Mouse (Mus musculus) mature B cell (primary cell): ENCODE measurements around the gene Tsc22d2.

ENCODE experiments used
- in situ Hi-C: fragments of 300-500 bp; cut with MboI; formaldehyde crosslinking; loops from 2 replicates; pipeline ENCODE4 v1.14.3; 2019

The Tsc22d2 gene

GRCm38 (mm10) chr3:58434414-58434813, 19.9 kb downstream of the Tsc22d2 start:
- in situ Hi-C loops: no loop called here

DNA sequence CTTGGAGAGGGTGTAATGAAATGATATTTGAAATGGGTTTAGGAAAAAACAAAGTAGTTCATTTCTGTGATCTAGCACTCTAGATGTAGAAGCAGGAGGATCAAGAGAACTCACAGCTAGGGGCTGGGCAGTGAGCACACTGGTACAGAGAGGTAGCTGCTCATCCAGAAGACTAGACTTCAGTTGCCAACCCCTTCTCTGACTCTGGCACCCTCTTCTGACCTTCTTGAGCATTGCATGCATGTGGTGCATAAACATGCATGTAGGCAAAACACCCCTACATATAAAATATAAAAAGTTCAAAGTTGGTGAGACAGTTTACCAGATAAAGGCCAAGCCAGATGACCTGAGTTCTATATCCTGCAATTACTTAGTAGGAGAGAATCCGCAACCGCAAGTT, 33.7 kb downstream of the Tsc22d2 start:
- in situ Hi-C loops: no loop called here

DNA sequence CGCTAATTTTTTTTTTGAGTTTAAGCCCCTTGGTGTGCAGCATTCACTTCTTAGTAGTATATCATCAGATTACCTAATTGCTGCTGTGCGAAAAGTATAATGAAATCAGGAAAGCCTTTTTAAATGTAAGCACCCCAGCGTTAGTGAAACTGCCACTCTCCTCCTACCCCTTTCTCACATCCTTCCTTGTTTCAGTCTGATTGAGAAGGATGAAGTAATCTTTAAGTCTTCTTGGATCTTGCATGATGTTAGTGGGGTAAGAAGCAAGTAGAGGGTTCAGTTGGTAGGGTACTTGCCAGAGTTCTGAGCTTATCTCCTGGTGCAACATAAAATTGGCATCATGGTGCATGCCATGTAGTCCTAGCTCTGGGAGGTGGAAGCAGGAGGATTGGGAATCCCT, 35.0 kb downstream of the Tsc22d2 start:
- in situ Hi-C loops: no loop called here

DNA sequence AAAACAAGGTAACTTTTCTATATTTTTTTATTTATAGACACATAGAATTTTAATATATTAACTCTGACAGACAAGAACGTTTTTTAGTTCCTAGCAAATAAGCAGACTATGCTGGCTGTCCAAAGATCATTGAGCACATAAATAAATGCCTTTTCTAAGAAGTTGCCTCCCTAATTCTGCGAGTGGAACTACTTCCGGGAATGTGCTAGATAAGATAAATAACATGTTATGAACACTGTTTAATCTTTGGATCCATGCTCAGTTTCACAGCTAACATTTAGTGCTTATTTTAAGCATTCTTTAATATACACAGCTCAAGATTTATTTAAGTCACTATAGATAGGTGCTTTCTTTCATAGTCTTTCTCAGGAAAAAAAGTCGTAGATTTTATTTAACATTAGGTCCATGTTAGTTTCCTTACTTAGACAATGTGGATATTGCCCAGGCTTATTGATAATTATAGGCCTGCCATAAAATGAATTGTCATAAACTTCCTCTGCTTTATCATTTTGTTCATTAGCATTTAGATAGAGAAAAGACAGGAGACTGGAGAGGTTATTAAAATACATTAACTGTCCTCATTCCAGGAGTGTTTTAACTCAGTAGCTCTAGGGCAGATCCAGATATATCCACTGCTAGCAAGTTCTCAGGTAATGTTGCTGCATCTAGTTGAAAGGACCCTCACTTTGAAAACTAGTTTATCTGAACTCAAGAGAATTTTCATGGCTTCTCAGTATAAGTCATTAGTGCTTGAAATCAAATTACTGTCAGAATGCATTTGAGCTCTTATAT, 40.1 kb downstream of the Tsc22d2 start:
- in situ Hi-C loops: no loop called here

GRCm38 (mm10) chr3:58455255-58455654, 40.7 kb downstream of the Tsc22d2 start:
- in situ Hi-C loops: no loop called here

DNA sequence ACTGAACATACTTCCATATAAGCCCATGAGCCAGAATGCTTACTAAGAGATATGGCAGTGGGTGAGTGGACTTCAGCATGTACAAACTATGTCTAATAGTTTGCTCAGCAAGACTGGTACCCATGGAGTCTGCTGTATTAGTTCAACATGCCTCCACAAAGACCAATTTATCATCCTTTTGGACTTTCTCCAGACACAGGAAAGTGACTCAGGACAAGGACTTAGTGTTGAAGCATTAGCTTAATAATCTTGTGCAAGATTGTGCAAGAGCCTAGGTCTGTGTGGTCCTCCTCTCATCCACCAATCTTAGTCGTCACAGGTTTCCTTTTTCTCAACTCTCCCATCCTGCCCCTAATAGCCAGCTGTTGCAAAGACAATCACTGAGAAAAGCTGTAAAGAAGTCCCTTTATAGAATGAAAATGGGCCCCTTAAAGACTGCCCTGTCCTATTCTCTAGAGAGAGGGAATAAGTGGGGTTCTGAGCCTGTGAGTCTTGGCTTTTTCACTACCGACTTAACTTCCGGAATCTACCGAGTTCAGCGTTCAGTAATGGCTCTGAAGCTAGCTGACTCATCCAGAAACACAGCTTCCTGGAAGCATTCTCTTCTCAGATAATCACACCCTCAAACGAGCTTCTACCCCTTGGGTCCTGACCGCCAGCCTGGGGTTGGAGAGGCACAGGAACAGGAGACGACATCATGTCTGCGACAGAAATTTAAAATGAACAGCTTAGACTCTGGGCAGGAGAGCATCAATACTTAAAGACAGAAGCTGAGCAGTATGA, 55.3 kb downstream of the Tsc22d2 start:
- in situ Hi-C loops: no loop called here

GRCm38 (mm10) chr3:58475298-58475697, 60.8 kb downstream of the Tsc22d2 start:
- in situ Hi-C loops: loop anchor here (25.0 kb wide), 1 partner anchor 638 kb away; the partner anchor contains the start of gene Pfn2

- in situ Hi-C loops: loop anchor here (25.0 kb wide), 1 partner anchor 642 kb away; the partner anchor contains the start of gene Pfn2
Observed at GRCm38 (mm10) chr3:58478755-58479455, 64.4 kb downstream of the Tsc22d2 start.

DNA sequence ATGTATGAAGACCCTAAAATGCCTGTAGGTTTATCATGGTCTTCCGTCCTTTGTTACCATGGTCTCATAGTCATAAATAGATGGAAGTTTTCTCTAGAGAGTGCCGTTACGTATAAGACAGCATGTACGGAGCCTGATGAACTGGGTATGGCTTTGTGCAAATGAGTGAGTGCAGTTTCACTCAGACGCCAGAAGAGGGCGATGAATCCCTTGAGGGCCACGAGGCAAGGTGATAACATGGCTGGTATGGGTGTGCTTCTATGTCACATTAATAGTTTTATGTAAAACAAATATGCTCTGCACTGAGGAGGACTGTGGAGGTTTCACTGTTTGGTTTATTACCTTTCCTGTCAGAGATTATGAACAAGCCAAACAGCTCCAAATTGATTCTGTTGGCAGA, 71.4 kb downstream of the Tsc22d2 start:
- in situ Hi-C loops: loop anchor here (25.0 kb wide), 1 partner anchor 649 kb away; the partner anchor contains the start of gene Pfn2

GRCm38 (mm10) chr3:58487121-58487520, 72.6 kb downstream of the Tsc22d2 start:
- in situ Hi-C loops: loop anchor here (25.0 kb wide), 1 partner anchor 650 kb away; the partner anchor contains the start of gene Pfn2

- in situ Hi-C loops: loop anchor here (25.0 kb wide), 1 partner anchor 651 kb away; the partner anchor contains the start of gene Pfn2
Observed at GRCm38 (mm10) chr3:58487999-58488775, 73.7 kb downstream of the Tsc22d2 start.

GRCm38 (mm10) chr3:58490787-58491186, 76.3 kb downstream of the Tsc22d2 start:
- in situ Hi-C loops: loop anchor here (25.0 kb wide), 1 partner anchor 653 kb away; the partner anchor contains the start of gene Pfn2

- in situ Hi-C loops: loop anchor here (25.0 kb wide), 1 partner anchor 656 kb away; the partner anchor contains the start of gene Pfn2
Observed at GRCm38 (mm10) chr3:58493621-58494020, 79.1 kb downstream of the Tsc22d2 start.

- in situ Hi-C loops: loop anchor here (25.0 kb wide), 3 partner anchors 185 to 560 kb away; partner anchors contain the start of gene Siah2
Observed at GRCm38 (mm10) chr3:58501961-58502360, 87.4 kb downstream of the Tsc22d2 start.

DNA sequence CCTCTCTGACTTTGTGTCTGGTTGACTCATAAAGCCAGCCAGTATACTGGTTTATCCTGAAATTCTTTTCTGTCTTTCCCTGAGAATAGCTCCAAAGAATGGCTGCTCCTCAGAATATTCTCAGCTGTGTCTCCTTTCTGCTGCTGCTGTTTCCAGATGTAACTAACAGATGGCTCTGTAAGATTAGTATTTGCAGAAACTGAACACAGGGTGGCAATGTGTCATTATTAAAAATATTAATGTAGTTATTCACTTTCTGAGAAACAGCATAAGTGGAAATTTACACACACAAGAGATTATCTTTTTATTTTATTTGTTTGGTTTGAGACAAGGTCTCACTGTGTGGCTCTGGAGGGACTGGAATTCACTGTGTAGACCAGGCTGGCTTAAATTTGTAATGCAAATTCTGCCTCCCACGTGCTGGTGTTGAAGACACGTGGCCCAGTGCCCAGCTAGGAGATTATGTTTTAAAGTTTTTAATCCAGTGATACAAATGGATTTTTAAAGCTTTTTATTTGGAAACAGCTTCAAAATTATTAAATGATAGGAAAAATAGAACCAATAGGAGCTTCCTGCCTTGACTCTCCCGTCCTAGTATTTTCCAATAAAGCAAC, 89.3 kb downstream of the Tsc22d2 start:
- in situ Hi-C loops: loop anchor here (25.0 kb wide), 3 partner anchors 183 to 558 kb away; partner anchors contain the start of gene Siah2

GRCm38 (mm10) chr3:58504676-58505075, 90.2 kb downstream of the Tsc22d2 start:
- in situ Hi-C loops: loop anchor here (25.0 kb wide), 3 partner anchors 183 to 558 kb away; partner anchors contain the start of gene Siah2

DNA sequence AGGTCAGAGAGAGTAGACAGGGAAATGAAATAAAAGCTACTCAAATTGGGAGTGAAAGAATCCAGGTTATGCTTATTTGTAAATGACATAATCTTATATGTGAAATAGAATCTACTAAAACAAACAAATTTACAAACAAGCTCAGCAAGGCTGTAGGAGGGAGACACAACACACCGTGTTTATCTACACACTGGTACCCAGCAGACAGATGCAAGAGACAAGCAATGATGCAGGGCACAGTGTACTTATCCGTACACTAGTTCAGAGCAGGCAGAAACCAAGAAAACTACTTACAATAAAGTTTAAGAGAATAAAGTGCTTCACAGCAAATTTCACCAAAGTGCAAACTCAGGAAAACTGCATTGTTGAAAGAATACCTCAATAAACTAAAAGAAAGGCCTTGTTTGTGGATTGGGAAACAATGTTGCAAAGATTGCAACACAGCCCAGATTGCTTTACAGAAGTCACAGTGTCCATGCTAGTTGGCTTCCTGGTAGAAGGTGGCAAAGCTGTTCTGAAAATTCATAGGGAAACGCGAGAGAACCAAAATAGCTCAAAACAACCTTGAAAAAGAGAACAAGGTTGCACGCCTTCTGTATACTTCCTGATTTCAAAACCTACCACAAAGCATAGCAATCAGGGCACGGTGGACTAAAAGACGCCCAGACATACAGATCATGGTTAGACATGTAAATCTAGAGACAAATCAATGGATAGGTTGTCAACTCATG, 93.7 kb downstream of the Tsc22d2 start:
- in situ Hi-C loops: loop anchor here (25.0 kb wide), 3 partner anchors 179 to 554 kb away; partner anchors contain the start of gene Siah2

DNA sequence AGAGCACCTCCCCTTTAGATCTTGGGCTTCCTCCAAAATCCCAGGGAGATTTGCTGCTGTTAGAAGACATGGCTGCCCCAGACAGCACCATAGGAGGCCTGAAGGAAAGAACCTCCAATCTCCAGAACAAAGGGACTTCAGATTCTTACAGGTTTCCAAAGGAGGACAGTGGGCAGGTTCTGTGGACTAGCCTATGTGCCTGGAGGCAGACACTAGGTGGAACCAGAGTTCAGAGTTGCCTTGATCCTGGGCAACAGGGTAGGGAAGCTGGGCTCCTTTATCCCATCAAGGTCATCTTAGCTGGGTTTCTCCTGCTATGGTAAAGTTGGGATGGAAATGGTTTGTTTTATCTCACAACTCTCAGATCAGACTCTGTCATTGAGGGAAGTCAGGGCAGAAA, 97.1 kb downstream of the Tsc22d2 start:
- in situ Hi-C loops: loop anchor here (10.0 to 25.0 kb wide), 4 partner anchors 63 to 551 kb away; partner anchors contain the start of genes Selenot and Siah2

DNA sequence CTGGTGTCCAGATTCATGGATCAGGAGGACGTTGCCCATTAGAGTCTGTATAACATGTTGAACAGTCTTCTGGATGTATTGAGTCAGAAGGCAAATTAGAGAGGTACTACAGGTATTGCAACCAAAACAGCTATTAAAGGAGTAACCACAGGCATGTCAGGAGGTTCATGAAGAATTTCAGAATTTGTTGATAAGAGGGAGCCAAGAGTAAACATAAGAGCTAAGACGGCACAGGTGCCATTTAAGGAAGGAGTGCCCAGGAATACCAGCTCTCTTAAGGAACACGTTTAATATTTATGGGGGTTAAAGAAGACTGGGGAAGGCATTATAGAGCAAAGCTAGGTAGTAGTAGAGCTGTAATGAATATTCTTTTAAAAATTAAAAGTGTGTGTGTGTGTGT, 98.2 kb downstream of the Tsc22d2 start:
- in situ Hi-C loops: loop anchor here (10.0 to 25.0 kb wide), 4 partner anchors 62 to 550 kb away; partner anchors contain the start of genes Selenot and Siah2
